Mouse (Mus musculus): ENCODE data around the gene Chn1. TPM values are rescaled to one million over a fixed set of nuclear protein-coding genes. Genes with fewer than 3 reads are reported as not detected.

Gene Chn1
- polyA plus RNA-seq, 1 experiment from 2014 or later, result 21.2 TPM

- ATAC-seq (replicated peaks; ENCODE audit: insufficient number of reproducible peaks, insufficient read depth, low FRiP score, low read depth), result no peak
- no peaks in the 10 kb centered on the region for H3K9me3 ChIP-seq (replicated peaks)
- H3K9ac ChIP-seq, result no peak overlapping the region
- H3K27me3 ChIP-seq, result no peaks in the 10 kb centered on the region
- H3K4me1 ChIP-seq (replicated peaks), result peaks cover 69% of the 10 kb centered on the region
- no peak overlapping the region for H3K4me2 ChIP-seq
- H3K4me3 ChIP-seq, result no peak overlapping the region
- H3K27ac ChIP-seq, result no peak overlapping the region
- no peaks in the 10 kb centered on the region for H3K36me3 ChIP-seq
- WGBS, result 53% methylated on average over 2 of the region's 2 CpGs
These were observed 186.2 kb downstream of the Chn1 start for GRCm38 (mm10) chr2:73588951-73589350.

DNA sequence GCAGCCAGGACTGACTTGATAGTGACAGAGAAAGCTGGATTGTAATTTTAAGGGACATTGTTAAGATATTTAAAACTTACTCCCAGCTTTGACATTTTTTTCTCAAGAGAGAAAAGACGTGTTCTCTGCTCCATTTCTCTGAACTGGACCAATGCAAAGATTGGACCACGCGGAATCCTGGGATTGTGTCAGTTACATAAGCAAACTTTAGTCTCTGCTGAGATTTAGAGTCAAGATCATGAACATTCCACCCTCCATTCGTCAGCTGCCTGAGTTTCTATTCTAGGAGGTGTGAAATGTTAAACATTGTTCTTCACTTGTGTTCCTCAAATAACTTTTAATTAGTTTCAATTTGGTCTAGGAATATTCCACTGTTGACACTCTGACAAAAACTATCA, 188.0 kb downstream of the Chn1 start:
- WGBS, result 24% methylated on average over 4 of the region's 4 CpGs
- Histone ChIP-seq H3K9me3 (replicated peaks) (no peaks in the 10 kb centered on the region), H3K4me2 (peak overlapping the region; percentile 10), H3K9ac (no peak overlapping the region), H3K27ac (peak overlapping the region; percentile 63), H3K4me3 (no peak overlapping the region), H3K4me1 (replicated peaks) (peaks cover 52% of the 10 kb centered on the region), H3K27me3 (no peaks in the 10 kb centered on the region), H3K36me3 (no peaks in the 10 kb centered on the region)
- no peak for ATAC-seq (replicated peaks; ENCODE audit: insufficient number of reproducible peaks, insufficient read depth, low FRiP score, low read depth)

DNA sequence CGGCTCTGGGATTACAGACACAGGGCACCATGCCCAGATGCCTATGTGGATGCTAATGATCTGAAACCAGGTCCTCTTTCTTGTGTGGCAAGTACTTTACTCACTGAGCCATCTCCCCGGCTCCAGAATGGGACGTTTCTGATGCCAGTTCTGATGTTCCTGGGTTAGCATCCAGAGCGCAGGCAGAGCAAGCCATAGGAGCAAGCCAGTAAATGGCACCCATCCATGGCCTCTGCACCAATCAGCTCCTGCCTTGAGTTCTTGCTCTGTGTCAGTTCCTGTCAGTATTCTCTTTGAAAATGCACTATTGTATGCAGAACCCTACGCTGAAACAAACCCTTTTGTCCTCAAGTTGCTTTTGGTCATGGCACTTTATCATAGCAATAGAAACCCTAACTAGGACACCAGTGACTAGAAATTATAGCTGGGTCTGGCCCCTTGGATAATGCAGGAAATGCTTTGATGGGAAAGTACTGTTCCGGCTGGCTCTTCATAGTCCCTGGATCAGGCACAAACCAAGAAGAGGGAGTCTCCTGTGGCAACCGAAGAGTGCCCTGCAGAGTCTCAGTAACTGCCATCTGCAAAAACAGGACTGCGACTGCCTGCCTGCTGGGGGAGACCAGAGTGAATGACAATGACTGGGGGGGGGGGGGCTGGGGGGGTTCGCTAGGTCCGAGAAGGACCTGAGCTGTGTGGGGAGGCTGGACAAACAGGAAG, 188.6 kb downstream of the Chn1 start:
- H3K9me3 ChIP-seq (replicated peaks), result no peaks in the 10 kb centered on the region
- peak overlapping the region; percentile 63 for H3K27ac ChIP-seq
- no peak overlapping the region for H3K9ac ChIP-seq
- H3K27me3 ChIP-seq, result no peaks in the 10 kb centered on the region
- H3K4me3 ChIP-seq, result no peak overlapping the region
- 46% methylated on average over 10 of the region's 10 CpGs for WGBS
- peaks cover 47% of the 10 kb centered on the region for H3K4me1 ChIP-seq (replicated peaks)
- H3K36me3 ChIP-seq, result no peaks in the 10 kb centered on the region
- peak overlapping the region; percentile 10 for H3K4me2 ChIP-seq
- ATAC-seq (replicated peaks; ENCODE audit: insufficient number of reproducible peaks, insufficient read depth, low FRiP score, low read depth), result no peak

DNA sequence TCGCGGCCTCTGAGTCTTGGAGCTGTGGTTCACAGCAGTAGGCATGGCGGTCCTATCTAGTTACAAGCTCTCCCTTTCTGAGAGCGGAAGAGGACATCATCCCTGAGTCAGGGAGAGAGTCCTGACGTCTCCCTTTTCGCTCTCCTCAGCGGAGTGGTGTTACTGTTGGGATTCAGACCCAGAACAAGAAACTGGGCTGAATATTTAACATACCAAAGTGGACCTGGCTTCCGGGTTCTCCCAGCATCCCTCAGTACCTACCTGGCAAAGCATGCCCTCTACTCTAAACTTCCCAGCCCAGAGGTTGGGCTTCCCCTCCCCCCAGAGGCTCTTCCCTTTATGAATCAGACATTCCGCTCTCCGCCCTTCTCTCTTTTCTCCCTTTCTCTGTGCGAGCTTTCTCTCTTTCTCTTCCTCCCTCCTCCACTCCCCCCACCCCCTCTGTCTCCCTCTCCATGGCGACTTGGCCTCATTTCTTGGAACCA, 189.8 kb downstream of the Chn1 start:
- Histone ChIP-seq H3K36me3 (no peaks in the 10 kb centered on the region), H3K27me3 (no peaks in the 10 kb centered on the region), H3K4me2 (peak overlapping the region; percentile 66), H3K9ac (peak overlapping the region; percentile 31; the same call in 1 of the 2 replicates), H3K9me3 (replicated peaks) (no peaks in the 10 kb centered on the region), H3K27ac (peak overlapping the region; percentile 35), H3K4me1 (replicated peaks) (peaks cover 40% of the 10 kb centered on the region), H3K4me3 (peak overlapping the region; percentile 48)
- ATAC-seq (replicated peaks; ENCODE audit: insufficient number of reproducible peaks, insufficient read depth, low FRiP score, low read depth), result no peak
- 15% methylated on average over 12 of the region's 12 CpGs for WGBS

GRCm38 (mm10) chr2:73584645-73585346, 190.3 kb downstream of the Chn1 start:
- H3K36me3 ChIP-seq, result no peaks in the 10 kb centered on the region
- peak; percentile 69; the same call in 1 of the 2 replicates for ATAC-seq (replicated peaks; ENCODE audit: insufficient number of reproducible peaks, insufficient read depth, low FRiP score, low read depth)
- H3K9ac ChIP-seq, result peak overlapping the region; percentile 31
- 2% methylated on average over 16 of the region's 18 CpGs for WGBS
- H3K4me1 ChIP-seq (replicated peaks), result peaks cover 34% of the 10 kb centered on the region
- H3K4me3 ChIP-seq, result peak overlapping the region; percentile 48
- peak overlapping the region; percentile 35; the same call in 1 of the 2 replicates for H3K27ac ChIP-seq
- no peaks in the 10 kb centered on the region for H3K9me3 ChIP-seq (replicated peaks)
- H3K27me3 ChIP-seq, result no peaks in the 10 kb centered on the region
- H3K4me2 ChIP-seq, result peak overlapping the region; percentile 66

GRCm38 (mm10) chr2:73580720-73581119, 194.4 kb downstream of the Chn1 start:
- no peaks in the 10 kb centered on the region for H3K27me3 ChIP-seq
- H3K27ac ChIP-seq, result no peak overlapping the region
- no peaks in the 10 kb centered on the region for H3K9me3 ChIP-seq (replicated peaks)
- no peaks in the 10 kb centered on the region for H3K36me3 ChIP-seq
- 86% methylated on average over 5 of the region's 5 CpGs for WGBS
- H3K4me3 ChIP-seq, result no peak overlapping the region
- H3K4me2 ChIP-seq, result no peak overlapping the region
- ATAC-seq (replicated peaks; ENCODE audit: insufficient number of reproducible peaks, insufficient read depth, low FRiP score, low read depth), result no peak
- no peak overlapping the region for H3K9ac ChIP-seq
- H3K4me1 ChIP-seq (replicated peaks), result peaks cover 11% of the 10 kb centered on the region

DNA sequence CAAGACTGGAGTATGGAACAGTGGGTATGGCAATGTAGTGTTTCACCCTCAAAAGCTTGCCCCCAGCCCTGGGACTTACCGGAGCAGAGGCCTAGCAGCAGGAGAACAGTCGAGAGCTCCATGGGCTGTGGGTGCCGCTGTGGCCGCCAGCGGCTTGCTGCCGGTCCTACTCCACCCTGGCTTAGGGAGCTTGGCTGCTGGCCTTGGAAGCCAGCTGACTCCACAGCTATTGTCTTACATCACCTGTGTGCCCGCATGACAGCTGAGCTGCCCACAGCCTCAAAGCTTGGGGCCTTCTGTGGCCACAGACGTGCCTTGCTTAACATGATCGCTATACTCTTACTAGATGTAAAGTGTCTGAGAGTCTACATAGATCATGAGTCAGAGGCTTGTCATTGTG, 195.0 kb downstream of the Chn1 start, which contains the start of gene Chrna1:
Gene Chrna1, minus strand, starts transcription at position 173 of the 400 bp plus-strand sequence.
- Histone ChIP-seq H3K27ac (no peak within 1 kb of the TSS), H3K4me2 (no peak within 1 kb of the TSS), H3K4me1 (replicated peaks) (peaks cover 5% of the 10 kb centered on the region), H3K4me3 (no peak within 1 kb of the TSS), H3K9ac (no peak within 1 kb of the TSS), H3K27me3 (no peaks in the 10 kb centered on the region), H3K9me3 (replicated peaks) (no peaks in the 10 kb centered on the region), H3K36me3 (no peaks in the 10 kb centered on the region)
- ATAC-seq (replicated peaks; ENCODE audit: insufficient number of reproducible peaks, insufficient read depth, low FRiP score, low read depth), result no peak
- WGBS, result 84% methylated on average over 9 of the region's 9 CpGs

DNA sequence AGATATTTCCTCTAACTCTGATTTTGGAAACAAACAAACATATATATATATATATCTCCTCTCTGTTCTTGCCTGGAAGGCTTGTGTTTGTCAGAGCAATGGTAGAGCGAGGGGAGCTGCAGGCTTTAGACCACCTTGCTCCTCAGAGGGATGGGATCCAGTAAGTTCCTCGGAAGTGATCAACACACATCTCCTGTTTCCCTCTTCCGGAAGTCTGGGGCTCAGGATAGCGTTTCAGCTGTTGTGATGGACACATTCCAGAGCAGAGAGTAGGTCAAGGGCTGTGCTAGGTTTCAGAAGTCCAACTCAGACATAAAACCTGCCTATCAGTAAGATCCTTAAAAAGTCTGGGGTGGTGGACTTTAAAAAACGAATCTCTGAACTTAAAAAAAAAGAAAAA, 196.0 kb downstream of the Chn1 start:
- no peaks in the 10 kb centered on the region for H3K9me3 ChIP-seq (replicated peaks)
- H3K4me1 ChIP-seq (replicated peaks), result no peaks in the 10 kb centered on the region
- ATAC-seq (replicated peaks; ENCODE audit: insufficient number of reproducible peaks, insufficient read depth, low FRiP score, low read depth), result no peak
- WGBS, result 33% methylated on average over 5 of the region's 5 CpGs
- H3K9ac ChIP-seq, result no peak overlapping the region
- H3K4me2 ChIP-seq, result no peak overlapping the region
- H3K27me3 ChIP-seq, result no peaks in the 10 kb centered on the region
- H3K27ac ChIP-seq, result no peak overlapping the region
- H3K36me3 ChIP-seq, result no peaks in the 10 kb centered on the region
- no peak overlapping the region for H3K4me3 ChIP-seq

GRCm38 (mm10) chr2:73574418-73574817, 200.7 kb downstream of the Chn1 start:
- WGBS, result 76% methylated on average over 6 of the region's 6 CpGs

DNA sequence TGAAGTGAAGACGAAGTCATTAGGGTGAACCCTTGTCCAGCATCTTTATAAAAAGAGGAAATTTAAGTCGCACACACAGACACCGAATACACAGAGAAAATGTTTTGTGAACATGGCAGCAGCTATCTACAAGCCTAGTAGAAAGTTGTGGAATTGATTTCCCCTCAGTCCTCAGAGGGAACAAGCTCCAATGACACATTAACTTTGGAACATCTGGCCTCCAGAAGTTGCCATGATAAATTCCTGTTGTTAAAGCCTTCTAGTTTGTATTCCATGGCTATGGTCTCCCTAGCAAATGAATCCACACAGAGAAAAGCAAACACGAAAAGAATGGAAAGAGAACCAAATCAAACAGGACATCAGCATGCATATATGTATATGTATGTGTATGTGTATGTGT, 201.6 kb downstream of the Chn1 start:
- Histone ChIP-seq H3K9ac (no peak overlapping the region), H3K4me1 (replicated peaks) (no peaks in the 10 kb centered on the region), H3K27ac (no peak overlapping the region), H3K9me3 (replicated peaks) (no peaks in the 10 kb centered on the region), H3K27me3 (no peaks in the 10 kb centered on the region), H3K4me3 (no peak overlapping the region), H3K4me2 (no peak overlapping the region), H3K36me3 (no peaks in the 10 kb centered on the region)
- 86% methylated on average over 4 of the region's 4 CpGs for WGBS
- no peak for ATAC-seq (replicated peaks; ENCODE audit: insufficient number of reproducible peaks, insufficient read depth, low FRiP score, low read depth)

More at GRCm38 (mm10) chr2:73574418-73574817, 200.7 kb downstream of the Chn1 start:
- no peaks in the 10 kb centered on the region for H3K4me1 ChIP-seq (replicated peaks)
- no peak overlapping the region for H3K4me3 ChIP-seq
- H3K4me2 ChIP-seq, result no peak overlapping the region
- no peaks in the 10 kb centered on the region for H3K9me3 ChIP-seq (replicated peaks)
- no peak overlapping the region for H3K27ac ChIP-seq
- H3K27me3 ChIP-seq, result no peaks in the 10 kb centered on the region
- H3K9ac ChIP-seq, result no peak overlapping the region
- no peaks in the 10 kb centered on the region for H3K36me3 ChIP-seq
- ATAC-seq (replicated peaks; ENCODE audit: insufficient number of reproducible peaks, insufficient read depth, low FRiP score, low read depth), result no peak

GRCm38 (mm10) chr2:73572539-73573372, 202.4 kb downstream of the Chn1 start:
- H3K27ac ChIP-seq, result no peak overlapping the region
- no peaks in the 10 kb centered on the region for H3K9me3 ChIP-seq (replicated peaks)
- WGBS, result 34% methylated on average over 23 of the region's 23 CpGs
- H3K36me3 ChIP-seq, result no peaks in the 10 kb centered on the region
- H3K4me2 ChIP-seq, result peak overlapping the region; percentile 33
- no peak; the same call in 1 of the 2 replicates for ATAC-seq (replicated peaks; ENCODE audit: insufficient number of reproducible peaks, insufficient read depth, low FRiP score, low read depth)
- H3K9ac ChIP-seq, result no peak overlapping the region
- H3K4me1 ChIP-seq (replicated peaks), result no peaks in the 10 kb centered on the region
- no peaks in the 10 kb centered on the region for H3K27me3 ChIP-seq
- H3K4me3 ChIP-seq, result no peak overlapping the region

All from heart, embryonic 15.5 days (tissue).